9 mouse cellular contexts compared by ENCODE assay signal in the genomic region with DNA sequence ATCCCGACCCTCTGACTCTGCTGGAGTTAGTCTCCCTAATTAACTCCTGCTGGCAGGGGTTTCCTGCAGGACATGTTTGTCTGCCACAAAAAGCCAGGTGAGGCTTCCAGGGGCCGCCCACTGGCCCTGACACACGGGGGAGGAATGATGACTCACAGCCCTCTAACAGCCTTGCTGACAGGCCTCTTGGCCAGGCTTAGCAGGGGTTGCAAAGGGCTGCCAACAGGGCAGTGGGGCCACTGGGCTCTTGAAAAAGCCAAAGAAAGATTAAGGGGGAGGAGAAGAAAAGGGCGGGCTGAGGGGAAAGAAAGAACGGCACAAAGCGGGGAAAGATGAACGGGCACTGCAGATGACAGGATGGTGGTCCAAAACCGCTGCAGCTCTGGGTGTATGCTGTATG. TPM values are rescaled to one million over a fixed set of nuclear protein-coding genes. Genes with fewer than 3 reads are reported as not detected.
DNase-seq lines count a peak whose midpoint lies in the region; ATAC-seq and TF ChIP-seq lines count a peak whose summit lies in the region.
"Had no signal": no experiment of that assay in that cellular context is flagged by ENCODE, and none has a peak within 500 bp of the region (broad histone marks: within the 10 kb centered on the region; RNA-seq: fewer than 3 reads in every experiment).

No protein-coding gene starts in this region.

- WGBS in forebrain, embryonic 10.5 days = 6% methylated on average over 8 of the region's 8 CpGs
- WGBS in lung, postnatal 0 days = 7% methylated on average over 8 of the region's 8 CpGs

- no peak overlapping the region for H3K9ac ChIP-seq in ES-Bruce4 (ENCODE audit: low read depth, poor library complexity, severe bottlenecking)
- H3K9ac ChIP-seq in lung, postnatal 0 days (replicated peaks; ENCODE audit: low read depth) = no peak overlapping the region

- DNase-seq in brain, adult 2 months (ENCODE audit: low read depth, low spot score) = peak; percentile 90
- peak; percentile 23 for DNase-seq in forebrain, embryonic 10.5 days (ENCODE audit: extremely low spot score, low spot score)
- peak; percentile 86 to 89 for DNase-seq in heart, postnatal 10 days
- peak; percentile 53 to 74 for DNase-seq in kidney, postnatal 25 days
- peak; percentile 77 for DNase-seq in lung, postnatal 0 days (ENCODE audit: low spot score)
- peak; percentile 39 for DNase-seq in retina, postnatal 1 day

- no peak for TF ChIP-seq POLR2A in ES-Bruce4 (IDR thresholded peaks at IDR 0.05; ENCODE audit: insufficient read depth, low read length)

- no peaks in the 10 kb centered on the region for H3K36me3 ChIP-seq in ES-Bruce4 (ENCODE audit: control insufficient read depth, insufficient read depth, low read length, poor library complexity, severe bottlenecking)
- H3K36me3 ChIP-seq in forebrain, embryonic 10.5 days (replicated peaks) = no peaks in the 10 kb centered on the region
- H3K36me3 ChIP-seq in lung, postnatal 0 days (ENCODE audit: insufficient read depth, low read length) = no peaks in the 10 kb centered on the region

- TF ChIP-seq EP300 in ES-Bruce4 (IDR thresholded peaks at IDR 0.05; ENCODE audit: insufficient read depth, low read depth, low read length) = no peak
- no peak for TF ChIP-seq EP300 in lung, postnatal 0 days (IDR thresholded peaks at IDR 0.05)

- H3K4me1 ChIP-seq in ES-Bruce4 (ENCODE audit: control insufficient read depth, insufficient read depth, low read length) = peaks cover 1% of the 10 kb centered on the region
- H3K4me1 ChIP-seq in forebrain, embryonic 10.5 days = peaks cover 16% of the 10 kb centered on the region
- peaks cover 3% of the 10 kb centered on the region; the same call in 1 of the 2 replicates for H3K4me1 ChIP-seq in lung, postnatal 0 days (ENCODE audit: insufficient read depth, low read depth, low read length)

- ATAC-seq in lung, postnatal 0 days = peak; percentile 73
- ATAC-seq in granulocyte monocyte progenitor cell, adult 5-6 weeks (replicated peaks; ENCODE audit: poor library complexity, severe bottlenecking) = no peak

- no peak overlapping the region for H3K27ac ChIP-seq in ES-Bruce4 (ENCODE audit: insufficient read depth, low read length)
- H3K27ac ChIP-seq in forebrain, embryonic 10.5 days = no peak overlapping the region
- peak overlapping the region; percentile 85; the same call in 1 of the 2 replicates for H3K27ac ChIP-seq in lung, postnatal 0 days (ENCODE audit: low read length)

- peak overlapping the region; percentile 18; the same call in 1 of the 2 replicates for H3K4me3 ChIP-seq in ES-Bruce4 (ENCODE audit: low read depth, low read length)
- peak overlapping the region; percentile 88 for H3K4me3 ChIP-seq in forebrain, embryonic 10.5 days
- H3K4me3 ChIP-seq in lung, postnatal 0 days (ENCODE audit: low read depth, low read length) = peak overlapping the region; percentile 59; the same call in 1 of the 2 replicates

- H3K9me3 ChIP-seq in ES-Bruce4 (replicated peaks; ENCODE audit: control insufficient read depth, insufficient read depth, low read length, poor library complexity, severe bottlenecking) = no peaks in the 10 kb centered on the region
- no peaks in the 10 kb centered on the region for H3K9me3 ChIP-seq in forebrain, embryonic 10.5 days
- no peaks in the 10 kb centered on the region for H3K9me3 ChIP-seq in lung, postnatal 0 days (ENCODE audit: low read length)

- TF ChIP-seq CTCF in ES-Bruce4 (IDR thresholded peaks at IDR 0.05; ENCODE audit: low read depth, low read length) = no peak
- TF ChIP-seq CTCF in lung, postnatal 0 days (IDR thresholded peaks at IDR 0.05) = no peak

- intact Hi-C loops in heart, postnatal 10 days (cut with DNase I) = loop anchor here (5.0 kb wide), 1 partner anchor 102 kb away; no protein-coding TSS in a partner anchor

- no peaks in the 10 kb centered on the region for H3K27me3 ChIP-seq in ES-Bruce4 (ENCODE audit: control insufficient read depth, insufficient read depth, low read length, poor library complexity, severe bottlenecking)
- peaks cover 62% of the 10 kb centered on the region for H3K27me3 ChIP-seq in forebrain, embryonic 10.5 days (ENCODE audit: poor library complexity, severe bottlenecking)
- no peaks in the 10 kb centered on the region for H3K27me3 ChIP-seq in lung, postnatal 0 days (replicated peaks; ENCODE audit: insufficient read depth, low read length)

- H3K4me2 ChIP-seq in lung, postnatal 0 days (replicated peaks; ENCODE audit: low read depth, low read length) = peak overlapping the region; percentile 91

RNA-seq across cellular contexts. Expression of gene Foxe1, which starts 39.3 kb away (rescaled TPM):
- polyA plus RNA-seq in ES-Bruce4 (2011; ENCODE audit: insufficient read depth, insufficient read length, low read depth, missing spikeins) = 0.55 and 0.78 TPM in 2 replicates
- 0.05 TPM in 1 of 2 replicates, not detected in the other for polyA plus RNA-seq in forebrain, embryonic 10.5 days (2016; fragmentation: Nextera tagmentation; extraction: Ambion mirVana)
- total RNA-seq in heart, postnatal 10 days (2021) = not detected
- polyA plus RNA-seq in lung, postnatal 0 days (2015; fragmentation: Nextera tagmentation; extraction: Ambion mirVana) = not detected in 2 replicates
- not detected in 2 replicates for total RNA-seq in granulocyte monocyte progenitor cell, adult 5-6 weeks (2014; fragmentation: Nextera tagmentation)
- total RNA-seq in granulocyte monocyte progenitor cell, adult 5-6 weeks (2017) = 0.26 TPM in 1 of 2 replicates, not detected in the other
- polyA plus RNA-seq: spleen, adult 2 months had no signal

Comparison
In these comparisons a context has a peak if more than half of its experiments do, and no peak if none do; other contexts are left out.
1. H3K4me3 ChIP-seq: peak in every context shown above with its lines; median percentile 88 in forebrain, embryonic 10.5 days; 59 in lung, postnatal 0 days; 18 in ES-Bruce4.
2. DNase-seq: peak in every context shown above with its lines; median percentile 90 in brain, adult 2 months; 88 in heart, postnatal 10 days; 77 in lung, postnatal 0 days; 64 in kidney, postnatal 25 days; 39 in retina, postnatal 1 day; 23 in forebrain, embryonic 10.5 days.